Mouse (Mus musculus) liver, embryonic 15.5 days (tissue): ENCODE results near the gene Gm5127. TPM values are rescaled to one million over a fixed set of nuclear protein-coding genes. Genes with fewer than 3 reads are reported as not detected.

Experiments used
- ATAC-seq: fragments of 200-750 bp; cut with Nextera tagmentation; 2 replicates; pipeline ENCODE4 v1.8.0; 2017; ENCODE audit warnings: moderate number of reproducible peaks, mild to moderate bottlenecking, moderate library complexity; ENCODE audit not compliant: insufficient read depth
- H3K27ac ChIP-seq: fragments of 300-500 bp; sonication (generic); replicated peaks from 2 replicates; pipeline ENCODE4 v1.5.1; 2015; ENCODE audit warnings: mild to moderate bottlenecking, inconsistent platforms
- H3K27me3 ChIP-seq: fragments of 300-500 bp; sonication (generic); 2 replicates; pipeline ENCODE4 v1.6.1; 2015; ENCODE audit warnings: mild to moderate bottlenecking, inconsistent platforms
- H3K36me3 ChIP-seq: fragments of 300-500 bp; sonication (generic); replicated peaks from 2 replicates; pipeline ENCODE4 v1.6.1; 2015; ENCODE audit warnings: moderate library complexity, mild to moderate bottlenecking, inconsistent platforms
- H3K4me1 ChIP-seq: fragments of 300-500 bp; sonication (generic); replicated peaks from 2 replicates; pipeline ENCODE4 v1.6.1; 2015; ENCODE audit warnings: inconsistent platforms
- H3K4me2 ChIP-seq: fragments of 300-500 bp; sonication (generic); 2 replicates; pipeline ENCODE4 v1.6.1; 2015; ENCODE audit warnings: moderate library complexity, mild to moderate bottlenecking, inconsistent platforms
- H3K4me3 ChIP-seq: fragments of 300-500 bp; sonication (generic); replicated peaks from 2 replicates; pipeline ENCODE4 v1.5.1; 2015; ENCODE audit warnings: mild to moderate bottlenecking, inconsistent platforms
- H3K9ac ChIP-seq: fragments of 300-500 bp; sonication (generic); 2 replicates; pipeline ENCODE4 v1.6.1; 2015; ENCODE audit warnings: moderate library complexity, mild to moderate bottlenecking, inconsistent platforms
- H3K9me3 ChIP-seq: fragments of 300-500 bp; sonication (generic); replicated peaks from 2 replicates; pipeline ENCODE4 v1.6.1; 2016; ENCODE audit warnings: inconsistent platforms
- WGBS: fragments of 180-500 bp; shearing (Covaris S2); methylation state at CpG from one replicate; pipeline ENCODE4 v1.1.7; 2015; ENCODE audit warnings: mixed read lengths; ENCODE audit not compliant: insufficient replicate concordance; 5-methylcytosine and 5-hydroxymethylcytosine counted together
- polyA plus RNA-seq: library from polyadenylated mRNA; unstranded; fragments of >200 nt; fragmentation: Nextera tagmentation; extraction: Ambion mirVana; gene quantifications from 2 replicates; pipeline ENCODE4 v1.2.1, GENCODE M21; 2015

The Gm5127 gene
- polyA plus RNA-seq, result not detected in 2 replicates

GRCm38 (mm10) chrX:106582886-106583285, at the start of gene Gm5127:
TSS of gene Gm5127 (plus strand) at chrX:106583186.
- Histone ChIP-seq H3K36me3 (no peaks in the 10 kb centered on the region), H3K9me3 (no peaks in the 10 kb centered on the region), H3K27me3 (no peaks in the 10 kb centered on the region), H3K4me2 (no peak within 1 kb of the TSS), H3K27ac (no peak within 1 kb of the TSS), H3K4me3 (no peak within 1 kb of the TSS), H3K9ac (no peak within 1 kb of the TSS), H3K4me1 (no peaks in the 10 kb centered on the region)
- WGBS, result 49% methylated on average over 3 of the region's 3 CpGs
- ATAC-seq, result no peak

- Histone ChIP-seq H3K27me3 (no peaks in the 10 kb centered on the region), H3K36me3 (no peaks in the 10 kb centered on the region), H3K9ac (no peak overlapping the region), H3K9me3 (no peaks in the 10 kb centered on the region), H3K27ac (no peak overlapping the region), H3K4me2 (no peak overlapping the region), H3K4me3 (no peak overlapping the region), H3K4me1 (no peaks in the 10 kb centered on the region)
- ATAC-seq, result no peak
- 20% methylated on average over 3 of the region's 3 CpGs for WGBS
These were observed 46.6 kb upstream of the Gm5127 start for GRCm38 (mm10) chrX:106536359-106536758.

- Histone ChIP-seq H3K27ac (no peak overlapping the region), H3K4me2 (no peak overlapping the region), H3K27me3 (no peaks in the 10 kb centered on the region), H3K9ac (no peak overlapping the region), H3K9me3 (no peaks in the 10 kb centered on the region), H3K4me1 (no peaks in the 10 kb centered on the region), H3K4me3 (no peak overlapping the region), H3K36me3 (no peaks in the 10 kb centered on the region)
- WGBS, result 42% methylated on average over 2 of the region's 2 CpGs
- ATAC-seq, result no peak
These were observed 27.5 kb upstream of the Gm5127 start for GRCm38 (mm10) chrX:106555457-106555856.

- Histone ChIP-seq H3K27ac (no peak overlapping the region), H3K4me3 (no peak overlapping the region), H3K27me3 (no peaks in the 10 kb centered on the region), H3K4me1 (no peaks in the 10 kb centered on the region), H3K4me2 (no peak overlapping the region), H3K36me3 (no peaks in the 10 kb centered on the region), H3K9ac (no peak overlapping the region), H3K9me3 (no peaks in the 10 kb centered on the region)
- 59% methylated on average over 3 of the region's 3 CpGs for WGBS
- ATAC-seq, result no peak
These were observed 4.0 kb upstream of the Gm5127 start for GRCm38 (mm10) chrX:106578966-106579365.

GRCm38 (mm10) chrX:106580410-106580809, 2.6 kb upstream of the Gm5127 start:
- Histone ChIP-seq H3K36me3 (no peaks in the 10 kb centered on the region), H3K9ac (no peak overlapping the region)

GRCm38 (mm10) chrX:106582197-106582596, 789 bp upstream of the Gm5127 start:
- H3K36me3 ChIP-seq, result no peaks in the 10 kb centered on the region
- no peak overlapping the region for H3K9ac ChIP-seq
- no peaks in the 10 kb centered on the region for H3K9me3 ChIP-seq
- H3K4me3 ChIP-seq, result no peak overlapping the region
- no peak overlapping the region for H3K27ac ChIP-seq
- 27% methylated on average over 2 of the region's 2 CpGs for WGBS
- H3K4me1 ChIP-seq, result no peaks in the 10 kb centered on the region
- H3K27me3 ChIP-seq, result no peaks in the 10 kb centered on the region
- no peak for ATAC-seq
- H3K4me2 ChIP-seq, result no peak overlapping the region

More at GRCm38 (mm10) chrX:106580410-106580809, 2.6 kb upstream of the Gm5127 start:
- H3K9me3 ChIP-seq, result no peaks in the 10 kb centered on the region
- no peaks in the 10 kb centered on the region for H3K27me3 ChIP-seq
- H3K4me1 ChIP-seq, result no peaks in the 10 kb centered on the region
- H3K27ac ChIP-seq, result no peak overlapping the region
- no peak for ATAC-seq
- no peak overlapping the region for H3K4me2 ChIP-seq
- H3K4me3 ChIP-seq, result no peak overlapping the region

GRCm38 (mm10) chrX:106593914-106594313, 10.9 kb downstream of the Gm5127 start:
- no peak overlapping the region for H3K4me2 ChIP-seq
- no peak overlapping the region for H3K27ac ChIP-seq
- no peaks in the 10 kb centered on the region for H3K4me1 ChIP-seq
- H3K9me3 ChIP-seq, result no peaks in the 10 kb centered on the region
- H3K9ac ChIP-seq, result no peak overlapping the region
- H3K4me3 ChIP-seq, result no peak overlapping the region
- no peaks in the 10 kb centered on the region for H3K36me3 ChIP-seq
- H3K27me3 ChIP-seq, result no peaks in the 10 kb centered on the region
- ATAC-seq, result no peak

- 42% methylated on average over 1 of the region's 1 CpGs for WGBS
- no peak for ATAC-seq
- H3K9me3 ChIP-seq, result no peaks in the 10 kb centered on the region
- no peaks in the 10 kb centered on the region for H3K27me3 ChIP-seq
- H3K9ac ChIP-seq, result no peak overlapping the region
- no peaks in the 10 kb centered on the region for H3K36me3 ChIP-seq
- no peak overlapping the region for H3K4me3 ChIP-seq
- no peaks in the 10 kb centered on the region for H3K4me1 ChIP-seq
- H3K4me2 ChIP-seq, result no peak overlapping the region
- no peak overlapping the region for H3K27ac ChIP-seq
These were observed 12.9 kb downstream of the Gm5127 start for GRCm38 (mm10) chrX:106595904-106596303.

- H3K27ac ChIP-seq, result no peak overlapping the region
- no peak overlapping the region for H3K4me3 ChIP-seq
- H3K27me3 ChIP-seq, result no peaks in the 10 kb centered on the region
- no peaks in the 10 kb centered on the region for H3K36me3 ChIP-seq
- ATAC-seq, result no peak
- 20% methylated on average over 9 of the region's 9 CpGs for WGBS
- H3K4me2 ChIP-seq, result no peak overlapping the region
- no peaks in the 10 kb centered on the region for H3K9me3 ChIP-seq
- H3K4me1 ChIP-seq, result no peaks in the 10 kb centered on the region
- no peak overlapping the region for H3K9ac ChIP-seq
These were observed 19.7 kb downstream of the Gm5127 start for GRCm38 (mm10) chrX:106602574-106603258.

- Histone ChIP-seq H3K4me3 (no peak within 1 kb of the TSS), H3K9me3 (no peaks in the 10 kb centered on the region), H3K9ac (no peak within 1 kb of the TSS), H3K27ac (no peak within 1 kb of the TSS), H3K36me3 (no peaks in the 10 kb centered on the region), H3K4me2 (no peak within 1 kb of the TSS), H3K4me1 (no peaks in the 10 kb centered on the region), H3K27me3 (no peaks in the 10 kb centered on the region)
- ATAC-seq, result no peak
- 13% methylated on average over 6 of the region's 6 CpGs for WGBS
These were observed 20.4 kb downstream of the Gm5127 start, which contains the start of gene Cysltr1 for GRCm38 (mm10) chrX:106603386-106603785. TSS of gene Cysltr1 (minus strand) at chrX:106603679.

- Histone ChIP-seq H3K27ac (no peak overlapping the region), H3K9ac (no peak overlapping the region), H3K4me3 (no peak overlapping the region), H3K4me2 (no peak overlapping the region), H3K36me3 (no peaks in the 10 kb centered on the region), H3K27me3 (no peaks in the 10 kb centered on the region), H3K4me1 (no peaks in the 10 kb centered on the region), H3K9me3 (no peaks in the 10 kb centered on the region)
- no peak for ATAC-seq
- WGBS, result 17% methylated on average over 1 of the region's 1 CpGs
These were observed 39.5 kb downstream of the Gm5127 start for GRCm38 (mm10) chrX:106622512-106622911.

- WGBS, result 27% methylated on average over 3 of the region's 3 CpGs
- H3K9ac ChIP-seq, result no peak overlapping the region
These were observed 40.7 kb downstream of the Gm5127 start for GRCm38 (mm10) chrX:106623667-106624066.

More at GRCm38 (mm10) chrX:106623667-106624066, 40.7 kb downstream of the Gm5127 start:
- H3K27me3 ChIP-seq, result no peaks in the 10 kb centered on the region
- no peak for ATAC-seq
- no peaks in the 10 kb centered on the region for H3K9me3 ChIP-seq
- H3K27ac ChIP-seq, result no peak overlapping the region
- no peaks in the 10 kb centered on the region for H3K36me3 ChIP-seq
- no peak overlapping the region for H3K4me3 ChIP-seq
- H3K4me1 ChIP-seq, result no peaks in the 10 kb centered on the region
- H3K4me2 ChIP-seq, result no peak overlapping the region
